Mouse (Mus musculus): ENCODE measurements around the gene 1700029J07Rik.

GRCm38 (mm10) chr8:45970894-45971293 is 4.2 kb downstream of the 1700029J07Rik start:
- TF ChIP-seq CTCF (IDR thresholded peaks at IDR 0.05; ENCODE audit: control insufficient read depth, insufficient read depth, insufficient replicate concordance, low read depth, low read length): peak; percentile 71; the same call in 1 of the 2 replicates
- TF ChIP-seq POLR2A (IDR thresholded peaks at IDR 0.05; ENCODE audit: control insufficient read depth, low read depth, low read length): no peak
